Mouse (Mus musculus) brown adipose tissue, adult 24 weeks (tissue): Measurements from ENCODE around the gene Kat2b. TPM values are rescaled to one million over a fixed set of nuclear protein-coding genes. Genes with fewer than 3 reads are reported as not detected.
"Not testable (repeated sequence)": the region's sequence is repeated elsewhere in the genome, so short reads cannot be mapped to it uniquely, and the experiment has no call there.

Experiments
- H3K27ac ChIP-seq: fragments of 200-500 bp; replicated peaks from 2 replicates; pipeline ENCODE4 v1.5.1; 2012; ENCODE audit warnings: low read depth, mild to moderate bottlenecking, low read length
- H3K4me1 ChIP-seq: fragments of 200-500 bp; 2 replicates; pipeline ENCODE4 v1.6.1; 2012; ENCODE audit warnings: low read length, mixed read lengths; ENCODE audit not compliant: control insufficient read depth, insufficient read depth, insufficient read length
- H3K4me3 ChIP-seq: fragments of 200-500 bp; 2 replicates; pipeline ENCODE4 v1.5.1; 2012; ENCODE audit warnings: low read depth, mild to moderate bottlenecking, low read length, moderate library complexity; ENCODE audit not compliant: insufficient read depth
- polyA plus RNA-seq: library from polyadenylated mRNA; stranded (reverse); fragments of >200 nt; gene quantifications from 2 replicates; pipeline ENCODE4 v1.2.4, GENCODE M21; 2012; ENCODE audit not compliant: missing spikeins, insufficient read depth, insufficient read length

Gene Kat2b
- polyA plus RNA-seq, 1 experiment: 52.3 TPM

- H3K27ac ChIP-seq, H3K4me3 ChIP-seq, H3K4me1 ChIP-seq: not testable (repeated sequence)
Observed at GRCm38 (mm10) chr17:53697521-53697920, 130.9 kb downstream of the Kat2b start.

DNA sequence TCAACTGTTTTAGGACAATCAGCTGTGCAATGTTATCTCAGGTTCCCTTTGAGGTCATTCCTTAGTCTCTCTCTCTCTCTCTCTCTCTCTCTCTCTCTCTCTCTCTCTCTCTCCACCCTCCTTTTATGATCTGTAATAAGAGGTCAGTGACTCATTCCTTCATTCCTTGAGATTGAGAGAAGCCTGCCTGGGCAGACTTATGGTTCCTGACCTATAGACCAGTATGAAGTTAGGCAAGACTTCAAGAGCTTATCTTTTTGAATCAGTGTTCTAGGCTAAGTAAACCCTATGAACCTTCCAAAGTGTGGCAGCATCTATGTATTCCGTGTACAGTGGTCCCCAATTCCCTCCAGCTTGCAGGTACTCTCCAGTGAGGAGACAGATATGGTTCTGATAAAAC is 147.8 kb downstream of the Kat2b start:
- Histone ChIP-seq H3K4me1 (no peaks in the 10 kb centered on the region), H3K4me3 (no peak overlapping the region), H3K27ac (no peak overlapping the region)

DNA sequence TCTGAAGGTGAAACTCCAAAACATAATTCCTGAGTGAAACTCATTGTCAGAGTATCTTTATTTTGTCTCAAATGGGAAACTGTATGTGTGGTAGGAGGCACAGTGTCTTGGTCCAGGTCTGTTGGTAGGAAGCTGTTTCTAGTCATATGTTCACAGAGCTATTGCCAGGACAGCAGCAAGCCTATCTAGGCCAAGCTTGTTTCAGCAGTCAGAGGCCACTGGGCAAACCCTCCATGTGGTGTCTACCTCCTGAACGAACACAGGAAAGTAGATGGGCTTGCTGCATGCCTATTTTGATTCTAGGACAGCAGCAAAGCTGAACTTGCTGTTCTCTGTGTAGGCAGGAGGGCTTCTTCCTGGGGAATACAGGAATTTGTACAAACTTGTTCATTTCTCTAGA is 148.5 kb downstream of the Kat2b start:
- H3K27ac ChIP-seq, H3K4me1 ChIP-seq, H3K4me3 ChIP-seq: not testable (repeated sequence)

- Histone ChIP-seq H3K4me3 (no peak overlapping the region), H3K4me1 (no peaks in the 10 kb centered on the region), H3K27ac (no peak overlapping the region)
Observed at GRCm38 (mm10) chr17:53718474-53718873, 151.8 kb downstream of the Kat2b start.

DNA sequence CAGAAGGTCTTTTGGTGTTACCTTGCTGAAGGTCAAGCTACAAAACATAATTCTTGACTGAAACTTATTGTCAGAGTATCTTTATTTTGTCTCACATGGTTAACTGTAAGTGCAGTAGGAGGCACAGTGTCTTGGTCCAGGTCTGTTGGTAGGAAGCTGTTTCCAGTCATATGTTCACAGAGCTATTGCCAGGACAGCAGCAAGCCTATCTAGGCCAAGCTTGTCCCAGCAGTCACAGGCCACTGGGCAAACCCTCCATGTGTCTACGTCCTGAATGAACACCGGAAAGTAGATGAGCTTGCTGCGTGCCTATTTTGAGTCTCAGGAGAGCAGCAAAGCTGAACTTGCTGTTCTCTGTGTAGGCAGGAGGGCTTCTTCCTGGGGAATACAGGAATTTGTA is 152.3 kb downstream of the Kat2b start:
- H3K4me3 ChIP-seq, H3K4me1 ChIP-seq, H3K27ac ChIP-seq: not testable (repeated sequence)

Other genes with a start within 250 kb of the Kat2b start
- not detected in 2 replicates for gene Efhb, start 103.5 kb upstream of the Kat2b start, polyA plus RNA-seq
- gene Rab5a, start 87.6 kb upstream of the Kat2b start, polyA plus RNA-seq: 58.7 and 61.9 TPM in 2 replicates
- 0.46 TPM in 1 of 2 replicates, not detected in the other for gene Pp2d1, start 27.4 kb upstream of the Kat2b start, polyA plus RNA-seq
- not detected in 2 replicates for gene Sgo1, start 122.5 kb downstream of the Kat2b start, polyA plus RNA-seq